Mouse (Mus musculus): Measurements from ENCODE around the gene Cd82. TPM values are rescaled to one million over a fixed set of nuclear protein-coding genes. Genes with fewer than 3 reads are reported as not detected.

Cd82 gene
- 123 and 433 TPM in 2 replicates for polyA plus RNA-seq (2012; rRNA removed)

DNA sequence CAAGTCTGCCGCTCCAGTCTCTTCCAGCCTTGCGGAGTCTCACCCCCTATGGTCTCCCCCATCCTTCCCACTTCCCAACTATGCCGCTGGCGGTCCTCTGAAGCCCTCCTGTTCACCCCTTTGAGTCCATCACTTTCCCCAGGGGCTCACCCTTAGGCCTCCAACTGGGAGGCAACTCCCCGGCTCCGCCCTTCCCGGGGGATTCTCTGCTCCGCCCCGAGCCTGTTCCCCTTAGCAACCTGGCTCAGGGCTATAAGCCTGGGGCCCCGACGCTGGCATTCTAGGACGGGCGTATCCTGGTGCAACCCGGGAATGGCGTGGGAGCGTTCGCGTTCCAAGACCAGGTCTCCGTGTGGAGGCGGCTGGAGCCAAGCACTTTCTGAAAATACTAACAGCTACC is at the start of gene Cd82:
TSS of gene Cd82 (minus strand) at position 381 of the 400 bp plus-strand sequence.
- Histone ChIP-seq H3K4me1 (ENCODE audit: control insufficient read depth, insufficient read depth, insufficient read length, low read length) (peaks cover 46% of the 10 kb centered on the region), H3K27me3 (ENCODE audit: control insufficient read depth, insufficient read depth, low read length) (no peaks in the 10 kb centered on the region), H3K36me3 (ENCODE audit: control insufficient read depth, insufficient read depth, low read length) (no peaks in the 10 kb centered on the region), H3K27ac (ENCODE audit: insufficient read depth, low read depth, low read length) (peak within 1 kb of the TSS; percentile 96), H3K4me3 (ENCODE audit: low read depth, low read length) (peak within 1 kb of the TSS; percentile 83)
- 4% methylated on average over 20 of the region's 20 CpGs for WGBS
- TF ChIP-seq POLR2A (IDR thresholded peaks at IDR 0.05; ENCODE audit: low read depth, low read length): no peak; the same call in 1 of the 2 replicates
- TF ChIP-seq CTCF (IDR thresholded peaks at IDR 0.05; ENCODE audit: extremely low read depth, insufficient read length, insufficient replicate concordance, low read depth, low read length): no peak

DNA sequence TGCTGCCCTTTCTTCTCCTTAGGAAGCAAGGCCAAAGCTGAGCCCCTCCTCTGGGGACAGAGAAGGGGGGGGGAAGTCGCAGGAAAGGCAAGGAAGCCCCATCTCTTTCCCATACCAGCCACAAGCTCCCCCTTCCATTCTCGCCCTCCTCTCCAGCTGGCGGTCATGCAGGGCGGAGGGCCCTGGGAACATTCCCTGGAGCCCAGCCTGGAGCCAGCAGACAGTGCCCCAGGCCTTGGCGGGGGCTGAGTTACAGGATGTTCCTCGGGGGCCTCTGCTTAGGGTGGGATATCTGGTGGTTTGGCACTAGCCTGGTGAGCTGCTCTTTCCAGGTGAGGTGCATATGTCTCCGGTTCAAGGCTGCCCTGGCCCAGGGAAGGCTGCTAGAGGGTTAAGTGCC is 49.2 kb upstream of the Cd82 start:
- Histone ChIP-seq H3K27me3 (ENCODE audit: control insufficient read depth, insufficient read depth, low read length) (no peaks in the 10 kb centered on the region), H3K4me1 (ENCODE audit: control insufficient read depth, insufficient read depth, insufficient read length, low read length) (no peaks in the 10 kb centered on the region), H3K4me3 (ENCODE audit: low read depth, low read length) (no peak overlapping the region), H3K27ac (ENCODE audit: insufficient read depth, low read depth, low read length) (no peak overlapping the region), H3K36me3 (ENCODE audit: control insufficient read depth, insufficient read depth, low read length) (no peaks in the 10 kb centered on the region)
- TF ChIP-seq CTCF (IDR thresholded peaks at IDR 0.05; ENCODE audit: extremely low read depth, insufficient read length, insufficient replicate concordance, low read depth, low read length) (no peak), POLR2A (IDR thresholded peaks at IDR 0.05; ENCODE audit: low read depth, low read length) (no peak)
- 60% methylated on average over 7 of the region's 7 CpGs for WGBS

DNA sequence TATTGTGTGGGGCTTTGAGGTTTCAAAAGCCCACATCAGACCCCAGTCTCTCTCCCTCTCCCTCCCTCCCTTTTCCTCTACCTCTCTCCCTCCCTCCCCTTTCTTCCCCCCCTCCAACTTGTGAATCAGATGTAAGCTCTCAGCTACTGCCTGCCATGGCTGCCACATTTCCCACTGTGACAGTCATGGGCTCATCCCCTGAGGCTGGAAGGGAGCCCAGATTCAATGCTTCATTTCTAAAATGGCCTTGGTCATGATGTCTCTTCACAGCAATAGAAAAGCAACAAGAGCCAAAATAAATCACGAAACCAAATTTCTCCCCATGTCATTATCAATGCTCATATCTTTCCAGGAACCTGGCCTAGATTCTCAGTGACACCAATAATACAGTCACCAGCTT is 47.9 kb upstream of the Cd82 start:
- 90% methylated on average over 1 of the region's 1 CpGs for WGBS
- Histone ChIP-seq H3K27me3 (ENCODE audit: control insufficient read depth, insufficient read depth, low read length) (no peaks in the 10 kb centered on the region), H3K4me1 (ENCODE audit: control insufficient read depth, insufficient read depth, insufficient read length, low read length) (no peaks in the 10 kb centered on the region), H3K36me3 (ENCODE audit: control insufficient read depth, insufficient read depth, low read length) (no peaks in the 10 kb centered on the region), H3K27ac (ENCODE audit: insufficient read depth, low read depth, low read length) (no peak overlapping the region), H3K4me3 (ENCODE audit: low read depth, low read length) (no peak overlapping the region)
- TF ChIP-seq POLR2A (IDR thresholded peaks at IDR 0.05; ENCODE audit: low read depth, low read length): no peak
- no peak for TF ChIP-seq CTCF (IDR thresholded peaks at IDR 0.05; ENCODE audit: extremely low read depth, insufficient read length, insufficient replicate concordance, low read depth, low read length)

- Histone ChIP-seq H3K27ac (ENCODE audit: insufficient read depth, low read depth, low read length) (no peak overlapping the region), H3K4me3 (ENCODE audit: low read depth, low read length) (no peak overlapping the region), H3K36me3 (ENCODE audit: control insufficient read depth, insufficient read depth, low read length) (no peaks in the 10 kb centered on the region), H3K27me3 (ENCODE audit: control insufficient read depth, insufficient read depth, low read length) (no peaks in the 10 kb centered on the region), H3K4me1 (ENCODE audit: control insufficient read depth, insufficient read depth, insufficient read length, low read length) (no peaks in the 10 kb centered on the region)
- 54% methylated on average over 12 of the region's 12 CpGs for WGBS
- no peak for TF ChIP-seq POLR2A (IDR thresholded peaks at IDR 0.05; ENCODE audit: low read depth, low read length)
- TF ChIP-seq CTCF (IDR thresholded peaks at IDR 0.05; ENCODE audit: extremely low read depth, insufficient read length, insufficient replicate concordance, low read depth, low read length): no peak
Measured at GRCm38 (mm10) chr2:93509777-93510750, 47.1 kb upstream of the Cd82 start.

DNA sequence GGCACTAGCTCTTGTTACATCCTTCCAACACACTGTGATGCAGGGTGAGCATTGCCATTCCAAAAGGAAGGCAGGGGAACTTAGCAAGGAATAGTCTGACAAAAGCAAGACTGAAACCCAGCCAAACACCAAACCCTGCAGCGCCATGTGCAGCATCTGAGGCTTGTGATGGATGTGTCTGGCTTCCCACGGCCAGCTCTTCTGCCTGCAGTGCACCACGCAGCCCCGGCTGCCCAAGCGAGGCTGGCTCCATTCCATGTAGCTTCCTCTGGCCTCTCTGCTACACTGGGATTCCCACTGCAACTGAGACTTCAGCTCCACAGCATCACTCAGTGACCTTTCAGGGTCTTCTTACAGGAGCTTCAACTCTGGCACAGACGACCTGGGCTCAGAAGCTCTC is 42.2 kb upstream of the Cd82 start:
- TF ChIP-seq POLR2A (IDR thresholded peaks at IDR 0.05; ENCODE audit: low read depth, low read length) (no peak), CTCF (IDR thresholded peaks at IDR 0.05; ENCODE audit: extremely low read depth, insufficient read length, insufficient replicate concordance, low read depth, low read length) (no peak)
- no peaks in the 10 kb centered on the region for H3K4me1 ChIP-seq (ENCODE audit: control insufficient read depth, insufficient read depth, insufficient read length, low read length)
- 70% methylated on average over 6 of the region's 6 CpGs for WGBS
- H3K4me3 ChIP-seq (ENCODE audit: low read depth, low read length): no peak overlapping the region
- H3K36me3 ChIP-seq (ENCODE audit: control insufficient read depth, insufficient read depth, low read length): no peaks in the 10 kb centered on the region
- H3K27me3 ChIP-seq (ENCODE audit: control insufficient read depth, insufficient read depth, low read length): no peaks in the 10 kb centered on the region
- no peak overlapping the region for H3K27ac ChIP-seq (ENCODE audit: insufficient read depth, low read depth, low read length)

DNA sequence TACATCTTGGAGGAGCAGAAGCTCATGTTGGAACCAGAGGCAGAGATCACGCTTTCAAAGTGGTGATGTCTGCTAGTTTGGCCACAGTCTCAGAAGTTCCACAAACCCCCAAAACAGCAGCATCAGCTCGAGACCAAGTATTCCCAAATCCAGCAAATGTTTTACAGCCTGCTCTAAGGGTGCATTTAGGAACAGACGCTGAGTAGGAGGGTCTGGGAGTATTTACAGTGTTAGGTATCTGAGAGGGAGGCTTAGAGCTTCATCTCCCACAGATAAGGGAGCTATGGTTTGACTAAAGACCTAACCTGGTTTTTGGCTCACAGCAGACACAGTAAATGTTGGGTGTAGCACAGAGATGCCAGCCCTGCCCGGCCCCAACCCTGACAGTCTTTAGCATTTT is 40.4 kb upstream of the Cd82 start:
- Histone ChIP-seq H3K36me3 (ENCODE audit: control insufficient read depth, insufficient read depth, low read length) (no peaks in the 10 kb centered on the region), H3K4me1 (ENCODE audit: control insufficient read depth, insufficient read depth, insufficient read length, low read length) (no peaks in the 10 kb centered on the region), H3K4me3 (ENCODE audit: low read depth, low read length) (no peak overlapping the region), H3K27me3 (ENCODE audit: control insufficient read depth, insufficient read depth, low read length) (no peaks in the 10 kb centered on the region), H3K27ac (ENCODE audit: insufficient read depth, low read depth, low read length) (no peak overlapping the region)
- 58% methylated on average over 4 of the region's 4 CpGs for WGBS
- no peak for TF ChIP-seq POLR2A (IDR thresholded peaks at IDR 0.05; ENCODE audit: low read depth, low read length)

GRCm38 (mm10) chr2:93501303-93501702 is 38.4 kb upstream of the Cd82 start:
- no peak for TF ChIP-seq CTCF (IDR thresholded peaks at IDR 0.05; ENCODE audit: extremely low read depth, insufficient read length, insufficient replicate concordance, low read depth, low read length)
- no peak for TF ChIP-seq POLR2A (IDR thresholded peaks at IDR 0.05; ENCODE audit: low read depth, low read length)
- H3K4me3 ChIP-seq (ENCODE audit: low read depth, low read length): no peak overlapping the region
- WGBS: 75% methylated on average over 10 of the region's 10 CpGs
- H3K27ac ChIP-seq (ENCODE audit: insufficient read depth, low read depth, low read length): no peak overlapping the region
- no peaks in the 10 kb centered on the region for H3K27me3 ChIP-seq (ENCODE audit: control insufficient read depth, insufficient read depth, low read length)
- no peaks in the 10 kb centered on the region for H3K36me3 ChIP-seq (ENCODE audit: control insufficient read depth, insufficient read depth, low read length)
- H3K4me1 ChIP-seq (ENCODE audit: control insufficient read depth, insufficient read depth, insufficient read length, low read length): no peaks in the 10 kb centered on the region
